Mouse (Mus musculus) heart, postnatal 0 days (tissue): ENCODE measurements around the gene Pcsk2. TPM values are rescaled to one million over a fixed set of nuclear protein-coding genes. Genes with fewer than 3 reads are reported as not detected.

Source experiments
- ATAC-seq: fragments of 200-750 bp; cut with Nextera tagmentation; 2 replicates; pipeline ENCODE4 v1.8.0; 2017; ENCODE audit warnings: low read depth, moderate number of reproducible peaks, moderate library complexity; ENCODE audit not compliant: insufficient read depth
- DNase-seq: peaks from one replicate; pipeline ENCODE4 v3.0.0-alpha.2; 2016; ENCODE audit warnings: low spot score
- H3K27ac ChIP-seq: fragments of 300-500 bp; sonication (generic); 2 replicates; pipeline ENCODE4 v1.5.1; 2014; ENCODE audit warnings: low read depth, mild to moderate bottlenecking
- H3K27me3 ChIP-seq: fragments of 300-500 bp; sonication (generic); 2 replicates; pipeline ENCODE4 v1.6.1; 2014; ENCODE audit warnings: low read length, mixed read lengths; ENCODE audit not compliant: control insufficient read depth, insufficient read depth
- H3K36me3 ChIP-seq: fragments of 300-500 bp; sonication (generic); replicated peaks from 2 replicates; pipeline ENCODE4 v1.6.1; 2014; ENCODE audit warnings: low read length, mixed read lengths; ENCODE audit not compliant: control insufficient read depth, insufficient read depth
- H3K4me1 ChIP-seq: fragments of 300-500 bp; sonication (generic); 2 replicates; pipeline ENCODE4 v1.6.1; 2014; ENCODE audit warnings: antibody characterized with exemption; ENCODE audit not compliant: control insufficient read depth, insufficient read depth
- H3K4me2 ChIP-seq: fragments of 300-500 bp; sonication (generic); 2 replicates; pipeline ENCODE4 v1.6.1; 2014; ENCODE audit warnings: low read depth, mild to moderate bottlenecking, low read length, moderate library complexity
- H3K4me3 ChIP-seq: fragments of 300-500 bp; sonication (generic); 2 replicates; pipeline ENCODE4 v1.5.1; 2014; ENCODE audit warnings: low read depth, low read length
- H3K9ac ChIP-seq: fragments of 300-500 bp; sonication (generic); replicated peaks from 2 replicates; pipeline ENCODE4 v1.6.1; 2014; ENCODE audit warnings: low read depth, low read length, mixed read lengths
- H3K9me3 ChIP-seq: fragments of 300-500 bp; sonication (generic); replicated peaks from 2 replicates; pipeline ENCODE4 v1.6.1; 2016; ENCODE audit warnings: low read length; ENCODE audit not compliant: control insufficient read depth
- CTCF ChIP-seq: IDR thresholded peaks from 2 replicates; pipeline ENCODE4 v1.5.1; 2016; ENCODE audit warnings: antibody characterized with exemption, control low read depth, low read depth
- EP300 ChIP-seq: IDR thresholded peaks from 2 replicates; pipeline ENCODE4 v1.6.1; 2016; ENCODE audit warnings: antibody characterized with exemption, low read depth
- WGBS: fragments of 180-500 bp; shearing (Covaris S2); extraction: QIAGEN DNeasy Blood & Tissue Kit; methylation state at CpG from one replicate; pipeline ENCODE4 v1.1.7; 2014; 5-methylcytosine and 5-hydroxymethylcytosine counted together
- polyA plus RNA-seq: library from polyadenylated mRNA; unstranded; fragments of >200 nt; fragmentation: Nextera tagmentation; extraction: Ambion mirVana; gene quantifications from 2 replicates; pipeline ENCODE4 v1.2.1, GENCODE M21; 2015
- total RNA-seq: library from RNA; depleted of rRNA; stranded (reverse); fragments of >200 nt; gene quantifications from 2 replicates; pipeline ENCODE4 v1.2.3, GENCODE M21; 2014; ENCODE audit warnings: low replicate concordance

Pcsk2 gene
- total and polyA plus RNA-seq, 2 experiments from 2014 or later: 0.05 TPM; not detected in 1

- ATAC-seq: no peak
- H3K27me3 ChIP-seq: no peaks in the 10 kb centered on the region
- WGBS: 85% methylated on average over 2 of the region's 2 CpGs
Observed at GRCm38 (mm10) chr2:143839458-143839857, 293.5 kb downstream of the Pcsk2 start.

GRCm38 (mm10) chr2:143840895-143841294 lies 294.9 kb downstream of the Pcsk2 start:
- Histone ChIP-seq H3K27ac (no peak overlapping the region), H3K4me3 (no peak overlapping the region), H3K9me3 (no peaks in the 10 kb centered on the region), H3K4me1 (no peaks in the 10 kb centered on the region), H3K4me2 (no peak overlapping the region), H3K36me3 (no peaks in the 10 kb centered on the region), H3K9ac (no peak overlapping the region), H3K27me3 (no peaks in the 10 kb centered on the region)
- 77% methylated on average over 6 of the region's 6 CpGs for WGBS
- TF ChIP-seq CTCF (no peak), EP300 (no peak)
- no peak for DNase-seq
- no peak for ATAC-seq

More at GRCm38 (mm10) chr2:143839458-143839857, 293.5 kb downstream of the Pcsk2 start:
- TF ChIP-seq CTCF (no peak), EP300 (no peak)
- no peaks in the 10 kb centered on the region for H3K36me3 ChIP-seq
- no peaks in the 10 kb centered on the region for H3K9me3 ChIP-seq
- no peak overlapping the region for H3K4me2 ChIP-seq
- no peaks in the 10 kb centered on the region for H3K4me1 ChIP-seq
- H3K4me3 ChIP-seq: no peak overlapping the region
- no peak for DNase-seq
- H3K27ac ChIP-seq: no peak overlapping the region
- H3K9ac ChIP-seq: no peak overlapping the region

- H3K27ac ChIP-seq: no peak overlapping the region
- 86% methylated on average over 7 of the region's 7 CpGs for WGBS
- H3K36me3 ChIP-seq: no peaks in the 10 kb centered on the region
- no peak overlapping the region for H3K4me3 ChIP-seq
- H3K27me3 ChIP-seq: no peaks in the 10 kb centered on the region
- ATAC-seq: no peak
- H3K4me1 ChIP-seq: 0 out of 2 replicates have a peak, but pooled peaks cover under 1% of the 10 kb centered on the region
- H3K9ac ChIP-seq: no peak overlapping the region
- no peak for TF ChIP-seq EP300
- TF ChIP-seq CTCF: no peak
- DNase-seq: no peak
- H3K4me2 ChIP-seq: no peak overlapping the region
- H3K9me3 ChIP-seq: no peaks in the 10 kb centered on the region
Observed at GRCm38 (mm10) chr2:143841536-143841935, 295.6 kb downstream of the Pcsk2 start.

- no peaks in the 10 kb centered on the region for H3K27me3 ChIP-seq
- H3K36me3 ChIP-seq: no peaks in the 10 kb centered on the region
- no peak overlapping the region for H3K4me3 ChIP-seq
- H3K4me2 ChIP-seq: no peak overlapping the region
- peaks cover 10% of the 10 kb centered on the region for H3K4me1 ChIP-seq
- H3K9ac ChIP-seq: no peak overlapping the region
- ATAC-seq (no peak), DNase-seq (no peak)
- no peak overlapping the region for H3K27ac ChIP-seq
- 80% methylated on average over 5 of the region's 5 CpGs for WGBS
- H3K9me3 ChIP-seq: no peaks in the 10 kb centered on the region
- TF ChIP-seq EP300: no peak
Observed at GRCm38 (mm10) chr2:143844779-143845178, 298.8 kb downstream of the Pcsk2 start.

GRCm38 (mm10) chr2:143846799-143847198 lies 300.8 kb downstream of the Pcsk2 start:
- no peaks in the 10 kb centered on the region for H3K36me3 ChIP-seq
- H3K27me3 ChIP-seq: no peaks in the 10 kb centered on the region
- no peak overlapping the region for H3K4me3 ChIP-seq
- 48% methylated on average over 4 of the region's 4 CpGs for WGBS
- no peak for TF ChIP-seq EP300
- no peak for TF ChIP-seq CTCF
- H3K9ac ChIP-seq: no peak overlapping the region
- H3K4me2 ChIP-seq: no peak overlapping the region
- H3K27ac ChIP-seq: no peak overlapping the region
- H3K4me1 ChIP-seq: peaks cover 10% of the 10 kb centered on the region
- no peaks in the 10 kb centered on the region for H3K9me3 ChIP-seq
- DNase-seq: peak; percentile 42
- peak; percentile 49 for ATAC-seq

GRCm38 (mm10) chr2:143847291-143847690 lies 301.3 kb downstream of the Pcsk2 start:
- no peaks in the 10 kb centered on the region for H3K27me3 ChIP-seq
- H3K27ac ChIP-seq: no peak overlapping the region
- DNase-seq (no peak), ATAC-seq (no peak)
- no peak overlapping the region for H3K9ac ChIP-seq
- no peak overlapping the region for H3K4me2 ChIP-seq
- peaks cover 11% of the 10 kb centered on the region for H3K4me1 ChIP-seq
- TF ChIP-seq EP300 (no peak), CTCF (no peak)
- H3K36me3 ChIP-seq: no peaks in the 10 kb centered on the region
- H3K4me3 ChIP-seq: no peak overlapping the region
- 62% methylated on average over 3 of the region's 3 CpGs for WGBS
- no peaks in the 10 kb centered on the region for H3K9me3 ChIP-seq
